Mouse (Mus musculus): ENCODE data around the gene Cxcr4.

GRCm38 (mm10) chr1:128549442-128549841 lies 42.7 kb downstream of the Cxcr4 start:
- no peak for TF ChIP-seq POLR2A (IDR thresholded peaks at IDR 0.05; ENCODE audit: control insufficient read depth, extremely low read depth, insufficient read depth, low read length, poor library complexity)
- TF ChIP-seq CTCF (IDR thresholded peaks at IDR 0.05; ENCODE audit: borderline replicate concordance, control insufficient read depth, extremely low read depth, insufficient read depth, low read length, poor library complexity), result no peak

All from thymus, adult 2 months (tissue).